Mouse (Mus musculus): ENCODE data around the gene Rheb. TPM values are rescaled to one million over a fixed set of nuclear protein-coding genes. Genes with fewer than 3 reads are reported as not detected.

Gene Rheb
- polyA plus RNA-seq, 1 experiment from 2014 or later: 231 TPM

DNA sequence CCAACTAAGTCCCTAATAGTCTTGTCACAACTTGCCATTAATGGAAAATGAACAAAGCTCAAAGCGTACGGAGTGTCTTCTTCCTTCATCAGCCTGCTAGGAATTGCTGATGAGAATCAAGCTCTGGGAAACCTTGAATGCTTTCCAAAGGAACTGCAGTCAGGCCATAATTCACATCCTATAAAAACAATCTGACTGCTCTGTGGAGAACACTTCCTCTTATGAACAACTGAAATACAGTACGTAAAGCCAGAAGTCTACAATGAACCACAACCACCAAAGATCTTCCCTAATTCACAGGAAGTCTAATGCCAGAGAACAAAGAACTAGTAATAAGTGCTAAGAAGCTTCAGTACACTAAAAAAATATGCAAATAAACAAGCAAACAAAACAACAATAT, 28.5 kb downstream of the Rheb start:
- no peaks in the 10 kb centered on the region for H3K27me3 ChIP-seq
- peaks cover 73% of the 10 kb centered on the region for H3K36me3 ChIP-seq
- peaks cover 8% of the 10 kb centered on the region for H3K4me1 ChIP-seq
- no peaks in the 10 kb centered on the region for H3K9me3 ChIP-seq
- WGBS: 75% methylated on average over 3 of the region's 3 CpGs
- no peak for ATAC-seq (ENCODE audit: low FRiP score, low read depth)
- H3K9ac ChIP-seq: no peak overlapping the region
- H3K4me3 ChIP-seq: no peak overlapping the region
- H3K27ac ChIP-seq: no peak overlapping the region
- H3K4me2 ChIP-seq (replicated peaks): no peak overlapping the region

DNA sequence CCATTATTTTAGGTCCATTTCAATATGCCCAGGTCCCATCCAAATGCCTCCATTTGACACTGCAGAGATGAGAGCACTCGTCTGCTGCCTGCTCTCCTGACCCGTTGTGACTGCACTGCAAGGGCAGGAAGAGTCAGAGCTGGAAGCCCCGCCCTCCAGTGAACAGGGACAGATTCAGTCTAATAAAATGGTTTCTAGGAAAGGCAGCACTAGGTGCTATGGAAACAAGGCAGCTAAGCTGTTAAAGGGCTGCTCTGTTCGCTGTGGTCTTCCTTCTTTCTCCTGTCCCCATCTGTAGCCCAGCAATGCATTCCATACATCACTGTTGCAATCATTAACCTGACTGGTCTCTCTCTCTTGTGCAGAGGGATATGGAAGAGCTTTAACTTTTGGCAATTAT, 29.4 kb downstream of the Rheb start:
- H3K9ac ChIP-seq: no peak overlapping the region
- H3K9me3 ChIP-seq: no peaks in the 10 kb centered on the region
- WGBS: 52% methylated on average over 4 of the region's 4 CpGs
- no peaks in the 10 kb centered on the region for H3K27me3 ChIP-seq
- no peak overlapping the region for H3K4me3 ChIP-seq
- peak overlapping the region; percentile 1; the same call in 1 of the 2 replicates for H3K27ac ChIP-seq
- no peak overlapping the region for H3K4me2 ChIP-seq (replicated peaks)
- ATAC-seq (ENCODE audit: low FRiP score, low read depth): peak; percentile 40
- H3K4me1 ChIP-seq: peaks cover 8% of the 10 kb centered on the region
- H3K36me3 ChIP-seq: peaks cover 79% of the 10 kb centered on the region

DNA sequence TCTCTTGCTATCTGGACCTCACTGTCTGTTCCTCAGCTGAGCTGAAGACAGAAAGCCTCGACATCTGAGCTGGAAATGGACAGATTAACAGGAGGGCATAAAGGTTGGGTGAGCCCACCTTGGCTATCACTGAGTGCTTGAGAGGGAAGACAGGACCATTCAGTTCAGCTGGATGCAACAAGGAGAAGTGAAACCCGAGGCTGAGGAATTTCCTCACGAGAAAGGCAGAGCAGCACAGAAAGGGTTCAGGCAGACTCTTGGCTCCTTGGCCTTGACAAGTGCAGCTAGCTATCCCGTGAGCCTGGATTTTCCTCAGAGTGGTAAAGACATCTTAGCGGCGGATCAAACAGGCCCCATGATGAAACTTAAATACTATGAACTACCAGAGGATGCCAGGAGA, 37.2 kb downstream of the Rheb start:
- H3K4me3 ChIP-seq: no peak overlapping the region
- H3K9ac ChIP-seq: no peak overlapping the region
- H3K4me2 ChIP-seq (replicated peaks): no peak overlapping the region
- no peak overlapping the region for H3K27ac ChIP-seq
- H3K27me3 ChIP-seq: no peaks in the 10 kb centered on the region
- WGBS: 83% methylated on average over 6 of the region's 6 CpGs
- H3K4me1 ChIP-seq: 0 out of 2 replicates have a peak, but pooled peaks cover 10% of the 10 kb centered on the region
- ATAC-seq (ENCODE audit: low FRiP score, low read depth): no peak
- H3K9me3 ChIP-seq: no peaks in the 10 kb centered on the region
- peaks cover 75% of the 10 kb centered on the region for H3K36me3 ChIP-seq

DNA sequence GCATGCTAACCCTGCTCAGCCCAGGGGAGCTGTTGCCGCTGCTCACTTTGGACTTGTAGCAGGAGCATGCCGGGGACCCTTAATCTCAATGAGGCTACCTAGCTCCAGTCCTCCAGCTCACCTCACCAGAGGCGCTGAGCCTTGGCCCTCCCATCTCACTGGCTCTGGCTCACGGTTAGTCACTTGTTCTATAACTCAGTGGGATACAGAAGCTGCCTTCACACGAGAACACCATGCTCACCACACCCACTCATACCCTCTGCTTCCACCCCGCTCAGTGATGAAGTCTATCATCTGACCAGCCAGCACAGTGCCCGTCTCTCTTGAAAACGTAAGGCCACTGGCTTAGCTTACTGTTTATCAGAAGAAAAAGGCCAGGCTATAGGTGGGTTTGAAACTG, 37.8 kb downstream of the Rheb start:
- Histone ChIP-seq H3K36me3 (peaks cover 73% of the 10 kb centered on the region), H3K9me3 (no peaks in the 10 kb centered on the region), H3K9ac (no peak overlapping the region), H3K27ac (no peak overlapping the region), H3K27me3 (no peaks in the 10 kb centered on the region), H3K4me2 (replicated peaks) (no peak overlapping the region), H3K4me1 (0 out of 2 replicates have a peak, but pooled peaks cover 10% of the 10 kb centered on the region), H3K4me3 (no peak overlapping the region)
- 92% methylated on average over 8 of the region's 8 CpGs for WGBS
- ATAC-seq (ENCODE audit: low FRiP score, low read depth): no peak

DNA sequence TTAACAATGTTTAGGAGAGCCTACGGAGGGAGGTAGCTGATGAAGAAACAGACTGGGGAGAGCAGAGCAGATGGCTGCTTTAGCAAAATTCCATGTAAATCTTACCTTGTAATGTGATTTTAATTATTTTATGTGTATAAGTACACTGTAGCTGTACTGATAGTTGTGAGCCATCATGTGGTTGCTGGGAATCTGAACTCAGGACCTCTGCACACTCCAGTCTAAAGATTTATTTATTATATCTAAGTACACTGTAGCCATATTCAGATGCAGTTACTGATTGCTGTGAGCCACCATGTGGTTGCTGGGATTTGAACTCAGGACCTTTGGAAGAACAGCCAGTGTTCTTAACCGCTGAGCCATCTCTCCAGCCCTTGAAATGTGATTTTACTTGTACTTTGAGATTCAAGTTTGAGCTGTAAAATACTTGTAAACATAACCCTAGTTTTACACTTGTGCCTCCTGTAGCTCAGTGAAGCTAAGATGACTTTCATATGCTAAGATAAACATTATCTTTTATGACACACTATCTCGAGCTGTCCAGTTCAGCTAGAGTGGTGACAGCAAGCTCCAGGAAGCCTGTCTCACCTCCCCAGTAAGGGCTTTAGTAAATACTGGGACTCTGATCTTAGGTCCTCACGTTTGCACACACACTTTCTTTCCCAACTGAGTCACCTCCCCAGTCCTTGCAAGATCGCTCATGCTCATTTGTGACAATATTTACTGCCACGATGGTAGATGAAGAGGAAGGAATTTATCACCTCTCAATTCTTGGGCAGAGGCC, 40.4 kb downstream of the Rheb start:
- H3K27ac ChIP-seq: 0 out of 2 replicates have a peak overlapping the region, but pooled peaks have one; percentile 48
- no peak overlapping the region for H3K4me2 ChIP-seq (replicated peaks)
- H3K9me3 ChIP-seq: no peaks in the 10 kb centered on the region
- WGBS: 66% methylated on average over 6 of the region's 6 CpGs
- H3K4me3 ChIP-seq: no peak overlapping the region
- H3K9ac ChIP-seq: no peak overlapping the region
- H3K36me3 ChIP-seq: peaks cover 51% of the 10 kb centered on the region
- no peaks in the 10 kb centered on the region for H3K27me3 ChIP-seq
- no peak for ATAC-seq (ENCODE audit: low FRiP score, low read depth)
- peaks cover 29% of the 10 kb centered on the region for H3K4me1 ChIP-seq

DNA sequence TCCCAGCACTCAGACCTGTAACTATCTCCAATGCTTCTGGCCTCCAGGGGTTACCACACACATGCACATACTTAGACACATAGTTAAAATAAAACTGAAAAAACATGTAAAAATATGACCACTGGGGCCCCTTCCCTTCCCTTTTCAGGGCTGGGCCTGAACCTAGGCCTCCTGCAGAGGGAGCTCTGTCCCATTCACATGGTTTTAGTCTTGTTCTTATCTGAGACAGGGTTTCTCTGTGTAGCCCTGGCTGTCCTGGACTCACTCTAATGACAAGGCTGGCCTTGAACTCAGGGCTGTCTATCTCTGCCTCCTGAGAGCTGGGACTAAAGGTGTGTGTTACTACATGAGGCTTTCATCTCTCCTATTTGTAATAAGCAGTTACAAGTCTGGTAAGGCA, 42.0 kb downstream of the Rheb start:
- Histone ChIP-seq H3K27me3 (no peaks in the 10 kb centered on the region), H3K27ac (no peak overlapping the region), H3K4me3 (no peak overlapping the region), H3K9me3 (no peaks in the 10 kb centered on the region), H3K4me1 (peaks cover 29% of the 10 kb centered on the region), H3K36me3 (peaks cover 35% of the 10 kb centered on the region), H3K9ac (no peak overlapping the region), H3K4me2 (replicated peaks) (no peak overlapping the region)
- no peak for ATAC-seq (ENCODE audit: low FRiP score, low read depth)

DNA sequence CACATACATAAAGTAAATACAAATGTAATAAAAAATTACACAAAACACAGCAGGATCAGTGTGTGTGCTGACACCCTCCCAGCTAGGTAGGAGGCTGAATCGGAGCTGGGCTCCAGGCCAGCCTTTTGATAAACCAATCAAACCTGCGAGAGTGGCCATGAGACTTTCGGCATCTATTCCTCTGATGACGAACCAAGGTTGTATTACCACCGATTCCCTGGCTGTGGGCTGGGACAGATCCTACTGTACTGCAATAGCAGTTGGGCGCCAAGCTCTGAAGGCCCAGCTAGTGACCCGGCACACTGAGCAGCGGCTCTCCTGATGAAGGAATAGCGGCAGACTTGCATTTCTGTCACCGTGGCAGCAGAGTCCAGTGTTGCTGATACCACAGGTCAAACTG, 43.8 kb downstream of the Rheb start:
- Histone ChIP-seq H3K27ac (no peak overlapping the region), H3K4me2 (replicated peaks) (no peak overlapping the region), H3K9ac (no peak overlapping the region), H3K36me3 (peaks cover 18% of the 10 kb centered on the region), H3K4me3 (no peak overlapping the region), H3K4me1 (peaks cover 29% of the 10 kb centered on the region), H3K9me3 (no peaks in the 10 kb centered on the region), H3K27me3 (no peaks in the 10 kb centered on the region)
- no peak for ATAC-seq (ENCODE audit: low FRiP score, low read depth)
- WGBS: 67% methylated on average over 10 of the region's 10 CpGs

DNA sequence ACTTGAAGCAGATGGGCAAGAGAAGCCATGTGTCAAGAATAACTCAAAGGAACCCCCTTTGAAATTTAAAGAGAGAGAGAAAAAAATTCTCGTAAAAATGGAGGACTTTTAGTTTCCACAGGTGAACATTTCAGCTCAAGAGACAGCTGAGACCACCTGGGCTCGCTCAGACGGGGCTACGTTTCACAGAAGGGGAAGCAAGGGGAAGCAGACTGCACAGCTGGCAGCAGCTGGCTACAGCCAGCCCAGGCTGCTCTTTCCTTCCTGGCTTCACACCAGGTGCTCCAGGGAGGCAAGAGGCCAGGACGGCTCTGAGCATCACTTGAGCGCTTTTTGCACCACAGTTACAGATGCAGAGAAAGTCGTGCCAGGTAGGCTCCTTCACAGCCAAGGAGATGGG, 44.6 kb downstream of the Rheb start:
- no peak overlapping the region for H3K4me2 ChIP-seq (replicated peaks)
- H3K4me3 ChIP-seq: no peak overlapping the region
- H3K9me3 ChIP-seq: no peaks in the 10 kb centered on the region
- H3K27me3 ChIP-seq: no peaks in the 10 kb centered on the region
- H3K9ac ChIP-seq: no peak overlapping the region
- H3K27ac ChIP-seq: peak overlapping the region; percentile 44; the same call in 1 of the 2 replicates
- peaks cover 29% of the 10 kb centered on the region for H3K4me1 ChIP-seq
- peak; percentile 74; the same call in 1 of the 2 replicates for ATAC-seq (ENCODE audit: low FRiP score, low read depth)
- H3K36me3 ChIP-seq: peaks cover 12% of the 10 kb centered on the region
- WGBS: 21% methylated on average over 7 of the region's 7 CpGs

DNA sequence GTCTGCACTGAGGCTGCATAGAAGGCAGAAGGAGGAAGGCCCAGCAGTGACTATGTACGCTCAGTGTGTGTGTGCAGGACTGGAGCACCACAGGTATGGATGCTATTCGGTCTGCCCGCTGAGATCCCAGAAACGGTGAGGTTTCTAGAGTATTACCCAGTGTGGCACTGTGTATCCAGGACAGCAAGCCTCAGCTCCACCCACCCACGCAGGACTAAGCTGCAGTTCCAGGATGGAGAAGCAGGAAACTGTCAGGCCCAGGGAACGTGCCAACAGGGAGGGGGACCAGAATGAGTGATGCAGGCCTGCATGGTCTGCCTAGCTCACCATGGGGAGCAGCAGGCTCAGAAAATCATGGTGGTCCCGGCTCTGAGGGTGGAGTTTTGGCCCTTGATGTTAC, 49.5 kb downstream of the Rheb start:
- ATAC-seq (ENCODE audit: low FRiP score, low read depth): no peak
- no peaks in the 10 kb centered on the region for H3K36me3 ChIP-seq
- no peak overlapping the region for H3K4me3 ChIP-seq
- no peak overlapping the region for H3K9ac ChIP-seq
- no peak overlapping the region for H3K27ac ChIP-seq
- no peak overlapping the region for H3K4me2 ChIP-seq (replicated peaks)
- H3K9me3 ChIP-seq: no peaks in the 10 kb centered on the region
- no peaks in the 10 kb centered on the region for H3K27me3 ChIP-seq
- H3K4me1 ChIP-seq: peaks cover 8% of the 10 kb centered on the region
- 75% methylated on average over 7 of the region's 7 CpGs for WGBS

DNA sequence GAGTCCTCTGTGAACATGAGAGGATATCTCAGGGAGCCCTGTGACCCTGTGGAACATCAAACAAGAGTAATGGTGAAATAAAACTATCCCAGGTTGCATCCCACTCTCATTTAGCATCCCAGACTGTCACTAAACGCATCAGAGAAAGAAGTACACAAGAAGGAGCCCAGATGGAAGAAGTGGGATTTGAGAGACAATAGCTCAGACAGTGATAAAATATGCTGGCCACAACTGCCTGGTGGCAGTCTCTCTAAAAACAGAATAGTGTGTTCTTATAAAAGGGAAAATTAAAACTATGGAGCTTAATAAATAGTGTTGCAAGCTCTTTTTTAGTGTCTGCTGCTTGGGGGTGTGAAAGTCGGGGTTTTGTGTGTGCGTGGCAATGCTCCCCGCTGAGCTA, 59.5 kb downstream of the Rheb start:
- no peaks in the 10 kb centered on the region for H3K4me1 ChIP-seq
- peaks cover 4% of the 10 kb centered on the region; the same call in 1 of the 2 replicates for H3K9me3 ChIP-seq
- ATAC-seq (ENCODE audit: low FRiP score, low read depth): no peak
- no peak overlapping the region for H3K4me2 ChIP-seq (replicated peaks)
- H3K27ac ChIP-seq: no peak overlapping the region
- no peak overlapping the region for H3K4me3 ChIP-seq
- 66% methylated on average over 4 of the region's 4 CpGs for WGBS
- no peak overlapping the region for H3K9ac ChIP-seq
- peaks cover 14% of the 10 kb centered on the region; the same call in 1 of the 2 replicates for H3K27me3 ChIP-seq
- H3K36me3 ChIP-seq: no peaks in the 10 kb centered on the region

DNA sequence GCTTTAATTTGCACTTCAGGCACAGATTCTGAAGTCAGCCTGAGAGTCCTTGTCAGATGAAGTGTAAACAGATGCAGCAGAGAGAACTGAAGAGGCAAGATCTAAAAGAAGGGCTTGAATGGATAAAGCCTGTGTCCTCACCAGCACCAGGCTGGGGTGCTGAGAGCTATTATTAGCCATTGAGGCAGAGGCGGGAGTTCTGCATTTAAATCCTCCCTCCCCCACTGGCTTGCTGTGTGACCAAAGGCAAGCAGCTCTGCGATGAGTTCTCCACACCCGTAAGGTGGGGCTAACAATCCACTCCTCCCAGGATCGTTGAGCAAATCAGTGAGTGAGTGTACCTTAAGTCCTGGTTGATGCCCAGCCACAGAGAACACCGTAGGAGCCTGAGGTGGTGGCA, 61.4 kb downstream of the Rheb start:
- Histone ChIP-seq H3K27ac (no peak overlapping the region), H3K27me3 (peaks cover 14% of the 10 kb centered on the region; the same call in 1 of the 2 replicates), H3K4me3 (no peak overlapping the region), H3K4me1 (peaks cover 5% of the 10 kb centered on the region), H3K9me3 (peaks cover 4% of the 10 kb centered on the region), H3K36me3 (no peaks in the 10 kb centered on the region), H3K9ac (no peak overlapping the region), H3K4me2 (replicated peaks) (no peak overlapping the region)
- WGBS: 28% methylated on average over 5 of the region's 5 CpGs
- ATAC-seq (ENCODE audit: low FRiP score, low read depth): no peak

DNA sequence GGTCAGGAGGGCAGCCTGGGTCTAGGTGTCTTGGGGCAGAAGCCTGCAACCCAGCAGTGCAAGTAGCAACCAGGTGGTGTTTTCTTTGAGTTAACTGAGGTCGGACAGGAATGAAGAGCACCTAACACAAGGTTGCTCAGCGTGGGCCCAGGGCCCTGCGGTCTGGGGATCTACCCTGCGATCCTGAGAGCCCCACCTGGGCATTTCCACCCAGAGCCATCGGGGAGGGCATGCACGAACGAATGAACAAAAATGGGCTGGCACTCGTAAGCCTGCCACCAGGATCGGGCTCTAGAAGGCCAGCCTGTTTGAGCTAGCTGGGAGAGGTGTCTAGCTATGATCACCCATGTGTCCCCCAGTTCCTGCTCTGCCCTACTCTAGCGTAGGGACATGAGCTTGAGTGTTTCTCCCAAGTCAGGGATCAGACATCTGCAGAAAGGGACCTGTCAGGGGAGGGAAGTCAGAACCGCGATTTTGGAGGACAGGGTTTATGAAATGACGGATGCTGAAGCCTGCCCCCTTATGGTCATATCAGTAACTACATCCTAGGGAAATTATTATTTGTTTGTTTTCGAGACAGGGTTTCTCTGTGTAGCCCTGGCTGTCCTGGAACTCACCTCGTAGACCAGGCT, 62.4 kb downstream of the Rheb start:
- Histone ChIP-seq H3K27ac (no peak overlapping the region), H3K4me2 (replicated peaks) (no peak overlapping the region), H3K9me3 (peaks cover 1% of the 10 kb centered on the region), H3K27me3 (peaks cover 14% of the 10 kb centered on the region; the same call in 1 of the 2 replicates), H3K9ac (no peak overlapping the region), H3K4me1 (peaks cover 5% of the 10 kb centered on the region), H3K36me3 (no peaks in the 10 kb centered on the region), H3K4me3 (no peak overlapping the region)
- ATAC-seq (ENCODE audit: low FRiP score, low read depth): no peak
- WGBS: 49% methylated on average over 15 of the region's 15 CpGs
